Mouse (Mus musculus) cortical plate, adult 2 months (tissue): ENCODE measurements around the gene Rgs9.
A peak's percentile ranks its signal among the peaks of the same experiment; 100 is the strongest.

Experiments used
- CTCF ChIP-seq: fragments of 200-500 bp; IDR thresholded peaks from 2 replicates; pipeline ENCODE4 v1.5.1; 2011; ENCODE audit warnings: mild to moderate bottlenecking, control low read depth, low read length; ENCODE audit not compliant: insufficient read depth; ENCODE audit errors: extremely low read depth
- POLR2A ChIP-seq: fragments of 200-500 bp; IDR thresholded peaks from 2 replicates; pipeline ENCODE4 v1.6.1; 2011; ENCODE audit warnings: mild to moderate bottlenecking, low read length, control low read depth; ENCODE audit not compliant: insufficient read depth; ENCODE audit errors: extremely low read depth

GRCm38 (mm10) chr11:109297710-109298375 lies at the start of gene Rgs9:
- TF ChIP-seq CTCF (peak; percentile 67), POLR2A (peak; percentile 54; the same call in 1 of the 2 replicates)
